Mouse (Mus musculus) hindbrain, embryonic 16.5 days (tissue): ENCODE data around the gene Tgfbrap1. TPM values are rescaled to one million over a fixed set of nuclear protein-coding genes. Genes with fewer than 3 reads are reported as not detected.
"Not testable (repeated sequence)": the region's sequence is repeated elsewhere in the genome, so short reads cannot be mapped to it uniquely, and the experiment has no call there.

Experiments used
- ATAC-seq: fragments of 200-750 bp; cut with Nextera tagmentation; 2 replicates; pipeline ENCODE4 v1.8.0; 2017; ENCODE audit warnings: moderate TSS enrichment, moderate library complexity
- H3K27ac ChIP-seq: fragments of 300-500 bp; sonication (generic); 2 replicates; pipeline ENCODE4 v1.5.1; 2014; ENCODE audit warnings: low read depth, mild to moderate bottlenecking, control low read depth, low read length, moderate library complexity
- H3K27me3 ChIP-seq: fragments of 300-500 bp; sonication (generic); replicated peaks from 2 replicates; pipeline ENCODE4 v1.6.1; 2014; ENCODE audit warnings: low read length; ENCODE audit not compliant: control insufficient read depth, insufficient read depth
- H3K36me3 ChIP-seq: fragments of 300-500 bp; sonication (generic); 2 replicates; pipeline ENCODE4 v1.6.1; 2014; ENCODE audit warnings: mild to moderate bottlenecking, low read length, moderate library complexity, mixed read lengths; ENCODE audit not compliant: control insufficient read depth, insufficient read depth
- H3K4me1 ChIP-seq: fragments of 300-500 bp; sonication (generic); 2 replicates; pipeline ENCODE4 v1.6.1; 2014; ENCODE audit warnings: low read depth, low read length; ENCODE audit not compliant: control insufficient read depth, insufficient read depth
- H3K4me2 ChIP-seq: fragments of 300-500 bp; sonication (generic); 2 replicates; pipeline ENCODE4 v1.6.1; 2014; ENCODE audit warnings: mild to moderate bottlenecking, low read length, control low read depth, moderate library complexity
- H3K4me3 ChIP-seq: fragments of 300-500 bp; sonication (generic); 2 replicates; pipeline ENCODE4 v1.5.1; 2014; ENCODE audit warnings: mild to moderate bottlenecking, low read length, control low read depth, moderate library complexity
- H3K9ac ChIP-seq: fragments of 300-500 bp; sonication (generic); 2 replicates; pipeline ENCODE4 v1.6.1; 2014; ENCODE audit warnings: low read depth, mild to moderate bottlenecking, control low read depth, low read length, moderate library complexity
- H3K9me3 ChIP-seq: fragments of 300-500 bp; sonication (generic); 2 replicates; pipeline ENCODE4 v1.6.1; 2014; ENCODE audit warnings: mild to moderate bottlenecking, low read length, moderate library complexity; ENCODE audit not compliant: control insufficient read depth
- WGBS: fragments of 180-500 bp; shearing (Covaris S2); extraction: QIAGEN DNeasy Blood & Tissue Kit; methylation state at CpG from one replicate; pipeline ENCODE4 v1.1.7; 2014; 5-methylcytosine and 5-hydroxymethylcytosine counted together
- polyA plus RNA-seq: library from polyadenylated mRNA; unstranded; fragments of >200 nt; fragmentation: Nextera tagmentation; extraction: Ambion mirVana; gene quantifications from 2 replicates; pipeline ENCODE4 v1.2.1, GENCODE M21; 2015

Gene Tgfbrap1
- polyA plus RNA-seq, 1 experiment from 2014 or later = 15.6 TPM

DNA sequence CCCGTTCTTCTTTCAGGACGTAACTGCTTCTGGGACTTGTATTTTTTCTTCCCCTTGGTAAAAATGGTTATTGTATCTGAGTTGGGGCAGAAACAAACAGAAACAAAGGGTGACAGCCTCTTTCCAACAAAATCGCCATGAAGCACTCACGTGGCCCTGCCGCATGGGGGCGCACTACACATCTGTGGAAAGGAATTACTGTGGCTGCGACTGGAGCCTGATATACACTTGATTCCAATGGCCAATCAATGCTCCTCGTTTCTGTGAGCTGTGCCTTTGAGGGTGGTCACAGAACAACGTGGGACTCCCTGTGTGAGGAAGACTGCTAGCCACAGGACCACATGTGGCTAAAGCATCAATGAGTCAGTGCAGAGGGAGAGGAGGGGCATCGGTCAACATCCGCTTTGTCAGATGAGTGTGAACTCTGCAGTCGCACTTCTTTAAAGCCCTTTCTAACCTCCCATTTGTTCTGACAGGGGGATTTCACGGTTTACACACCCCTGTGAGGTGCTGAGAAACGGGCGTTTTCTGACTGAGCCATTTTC lies 39.9 kb upstream of the Tgfbrap1 start:
- H3K9ac ChIP-seq = no peak overlapping the region

DNA sequence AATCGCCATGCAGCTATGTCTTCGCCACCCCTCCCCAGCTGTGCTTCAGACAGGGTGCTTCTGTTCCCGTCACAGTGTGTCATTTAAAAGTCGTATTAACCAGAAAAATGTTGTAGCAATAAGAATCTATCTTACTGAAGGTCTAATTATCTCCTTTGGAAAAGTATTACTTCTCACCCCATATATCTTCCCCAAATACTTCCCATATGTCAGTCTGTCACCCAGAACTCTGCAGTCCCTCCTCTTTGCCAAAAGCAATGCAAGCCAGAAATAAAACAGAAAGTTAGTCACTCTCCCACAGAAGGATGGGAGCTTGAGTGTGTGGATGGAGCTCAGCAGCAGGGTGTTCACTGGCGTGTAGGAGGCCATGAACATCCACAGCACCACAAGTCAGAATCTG lies 38.9 kb upstream of the Tgfbrap1 start:
- WGBS = 84% methylated on average over 5 of the region's 5 CpGs

More for the DNA sequence above, 39.9 kb upstream of the Tgfbrap1 start:
- H3K4me2 ChIP-seq = no peak overlapping the region
- ATAC-seq = no peak
- no peaks in the 10 kb centered on the region for H3K4me1 ChIP-seq
- no peaks in the 10 kb centered on the region for H3K27me3 ChIP-seq
- no peak overlapping the region for H3K4me3 ChIP-seq
- no peaks in the 10 kb centered on the region for H3K9me3 ChIP-seq
- H3K27ac ChIP-seq = no peak overlapping the region
- no peaks in the 10 kb centered on the region for H3K36me3 ChIP-seq
- whole genome bisulfite sequencing = 70% methylated on average over 15 of the region's 15 CpGs

DNA sequence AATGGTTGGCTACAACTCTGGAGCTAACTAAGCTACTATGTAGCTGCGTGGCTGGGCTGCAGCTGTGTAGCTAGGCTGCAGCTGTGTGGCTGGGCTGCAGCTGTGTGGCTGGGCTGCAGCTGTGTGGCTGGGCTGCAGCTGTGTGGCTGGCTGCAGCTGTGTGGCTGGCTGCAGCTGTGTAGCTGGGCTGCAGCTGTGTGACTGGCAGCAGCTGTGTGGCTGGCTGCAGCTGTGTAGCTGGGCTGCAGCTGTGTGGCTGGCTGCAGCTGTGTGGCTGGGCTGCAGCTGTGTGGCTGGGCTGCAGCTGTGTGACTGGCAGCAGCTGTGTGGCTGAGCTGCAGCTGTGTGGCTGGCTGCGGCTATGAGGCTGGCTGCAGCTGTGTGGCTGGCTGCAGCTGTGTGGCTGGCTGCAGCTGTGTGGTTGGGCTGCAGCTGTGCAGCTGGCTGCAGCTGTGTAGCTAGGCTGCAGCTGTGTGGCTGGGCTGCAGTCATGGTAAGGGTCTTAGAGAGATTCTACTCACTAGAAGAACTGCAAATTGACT lies 38.1 kb upstream of the Tgfbrap1 start:
- not testable (repeated sequence) for H3K9me3 ChIP-seq, H3K4me1 ChIP-seq, H3K27me3 ChIP-seq, ATAC-seq, H3K4me2 ChIP-seq, H3K9ac ChIP-seq, H3K36me3 ChIP-seq, H3K4me3 ChIP-seq, H3K27ac ChIP-seq
- 82% methylated on average over 2 of the region's 2 CpGs for WGBS

More for the DNA sequence above, 38.9 kb upstream of the Tgfbrap1 start:
- Histone ChIP-seq H3K4me2 (no peak overlapping the region), H3K27me3 (no peaks in the 10 kb centered on the region), H3K9me3 (no peaks in the 10 kb centered on the region), H3K36me3 (no peaks in the 10 kb centered on the region), H3K27ac (no peak overlapping the region), H3K4me3 (no peak overlapping the region), H3K9ac (no peak overlapping the region), H3K4me1 (no peaks in the 10 kb centered on the region)
- no peak for ATAC-seq

DNA sequence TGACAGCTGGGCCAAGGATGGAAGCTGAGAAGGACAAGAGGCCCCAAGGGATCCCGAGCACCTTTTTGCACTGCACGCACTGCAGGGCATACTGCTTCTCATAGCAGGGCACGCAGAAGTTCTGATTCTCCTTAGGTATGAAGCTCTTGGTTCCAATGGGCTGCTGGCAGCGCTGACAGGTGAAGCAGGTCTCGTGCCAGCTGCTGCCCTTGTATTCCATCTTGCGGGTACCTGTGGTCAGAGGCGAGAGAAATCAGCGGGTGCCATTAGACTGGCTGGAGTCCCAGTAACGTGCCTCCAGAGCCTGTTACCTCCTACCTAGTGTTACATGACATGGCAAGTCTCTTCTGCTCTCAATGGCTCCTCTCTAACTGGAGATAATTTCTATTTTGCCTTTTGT lies 33.2 kb upstream of the Tgfbrap1 start:
- H3K4me3 ChIP-seq = no peak overlapping the region
- H3K36me3 ChIP-seq = 0 out of 2 replicates have a peak, but pooled peaks cover 4% of the 10 kb centered on the region
- H3K27ac ChIP-seq = no peak overlapping the region
- ATAC-seq = no peak
- H3K9ac ChIP-seq = no peak overlapping the region
- H3K9me3 ChIP-seq = no peaks in the 10 kb centered on the region
- H3K27me3 ChIP-seq = no peaks in the 10 kb centered on the region
- 91% methylated on average over 9 of the region's 9 CpGs for WGBS
- H3K4me2 ChIP-seq = no peak overlapping the region
- H3K4me1 ChIP-seq = no peaks in the 10 kb centered on the region

DNA sequence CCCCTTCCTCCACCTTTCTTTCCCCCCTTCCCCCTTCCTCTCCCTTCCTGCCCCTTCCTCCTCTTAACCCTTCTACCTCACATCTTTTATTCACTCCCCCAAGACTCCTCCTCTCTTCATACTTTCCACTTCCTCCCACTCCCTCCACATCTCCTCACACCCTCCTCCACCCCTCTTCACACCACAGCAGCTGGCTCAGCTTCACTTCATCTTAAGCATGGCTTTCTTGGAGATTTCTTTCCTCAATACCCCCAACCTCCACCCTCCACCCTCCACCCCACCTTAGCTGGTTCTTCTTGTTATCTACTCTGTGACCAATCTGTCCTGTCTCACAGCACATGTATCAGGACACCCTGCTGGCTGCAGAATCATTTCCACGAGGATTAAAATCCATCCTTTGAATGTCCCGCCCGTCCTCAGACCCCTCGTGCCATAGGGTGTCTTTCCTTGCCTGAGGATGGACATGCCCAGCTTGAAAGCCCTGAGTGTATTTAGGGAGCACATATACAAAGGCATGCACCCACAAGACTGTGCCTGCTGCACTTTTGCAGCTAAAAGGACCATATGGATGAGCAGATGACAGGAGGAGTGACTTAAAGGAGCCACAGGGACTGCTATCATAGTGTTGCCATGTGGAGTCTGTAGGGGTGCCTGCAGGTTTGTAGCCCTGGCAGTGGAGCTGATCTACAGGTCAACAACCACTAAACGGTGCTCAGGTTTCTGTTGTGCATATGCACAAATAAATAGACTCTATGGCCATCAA lies 32.0 kb upstream of the Tgfbrap1 start:
- no peak for ATAC-seq
- H3K27ac ChIP-seq = no peak overlapping the region
- no peak overlapping the region for H3K9ac ChIP-seq
- 75% methylated on average over 5 of the region's 5 CpGs for WGBS
- no peak overlapping the region for H3K4me2 ChIP-seq
- no peaks in the 10 kb centered on the region for H3K4me1 ChIP-seq
- H3K36me3 ChIP-seq = 0 out of 2 replicates have a peak, but pooled peaks cover 4% of the 10 kb centered on the region
- no peak overlapping the region for H3K4me3 ChIP-seq
- H3K27me3 ChIP-seq = no peaks in the 10 kb centered on the region
- H3K9me3 ChIP-seq = no peaks in the 10 kb centered on the region

DNA sequence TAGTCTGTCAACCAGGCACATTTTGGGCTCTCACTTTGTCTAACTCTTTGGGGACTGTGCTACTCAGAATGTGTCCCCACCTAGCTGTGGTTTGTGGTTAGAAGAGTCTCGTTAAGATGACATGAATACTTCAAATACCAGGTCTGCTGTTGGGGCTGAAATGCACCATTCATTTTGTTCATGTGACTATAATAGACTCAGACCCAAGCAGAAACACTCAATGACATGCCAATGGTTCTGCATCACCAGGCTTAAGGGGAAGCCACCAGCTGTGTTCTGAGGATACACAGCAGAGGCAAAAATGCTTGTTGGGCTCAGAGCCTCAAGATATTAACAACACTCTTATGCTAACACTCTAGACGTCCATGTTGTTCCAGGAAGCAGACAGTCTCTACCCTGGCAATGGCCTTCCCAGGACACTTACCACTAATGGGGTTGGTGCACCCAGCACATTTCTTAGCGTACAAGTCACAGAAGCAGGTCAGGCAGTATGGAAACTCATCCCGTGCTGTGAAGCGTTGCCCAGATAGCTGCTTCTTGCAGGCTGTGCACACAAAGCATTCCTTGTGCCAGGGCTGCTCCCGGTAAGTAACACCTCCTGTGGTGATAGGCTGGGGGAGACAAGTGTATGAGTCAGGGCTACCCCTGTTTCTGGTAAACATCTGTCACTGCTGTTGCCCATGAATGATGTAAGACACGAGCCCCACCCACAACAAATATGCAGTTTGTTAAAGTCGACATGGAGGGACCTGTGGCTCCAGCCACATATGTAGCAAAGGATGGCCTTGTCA lies 29.6 kb upstream of the Tgfbrap1 start:
- Histone ChIP-seq H3K36me3 (peaks cover 4% of the 10 kb centered on the region), H3K9me3 (no peaks in the 10 kb centered on the region), H3K9ac (no peak overlapping the region), H3K4me3 (no peak overlapping the region), H3K27ac (no peak overlapping the region), H3K4me1 (no peaks in the 10 kb centered on the region), H3K27me3 (no peaks in the 10 kb centered on the region), H3K4me2 (no peak overlapping the region)
- ATAC-seq = no peak
- 77% methylated on average over 8 of the region's 8 CpGs for WGBS

DNA sequence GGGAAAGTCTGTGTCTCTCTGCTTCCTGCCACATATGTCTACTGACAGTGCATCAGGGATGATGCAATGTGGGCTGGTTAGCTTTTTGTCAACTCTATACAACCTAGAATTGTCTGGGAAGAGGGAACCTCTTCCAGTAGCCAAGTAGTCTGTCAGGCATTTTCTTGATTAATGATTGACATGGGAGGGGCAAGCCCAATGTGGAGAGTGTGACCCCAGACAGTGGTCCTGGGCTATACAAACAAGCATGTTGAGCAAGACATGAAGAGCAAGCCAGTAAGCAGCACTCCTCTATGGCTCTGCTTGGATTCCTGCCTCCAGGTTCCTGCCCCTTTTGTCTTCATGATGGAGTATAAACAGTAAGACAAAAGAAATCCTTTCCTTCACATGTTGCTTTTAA lies 28.8 kb upstream of the Tgfbrap1 start:
- Histone ChIP-seq H3K27me3 (no peaks in the 10 kb centered on the region), H3K9ac (no peak overlapping the region), H3K4me2 (no peak overlapping the region), H3K4me3 (no peak overlapping the region), H3K9me3 (no peaks in the 10 kb centered on the region), H3K4me1 (no peaks in the 10 kb centered on the region), H3K36me3 (peaks cover 4% of the 10 kb centered on the region), H3K27ac (no peak overlapping the region)
- no peak for ATAC-seq

DNA sequence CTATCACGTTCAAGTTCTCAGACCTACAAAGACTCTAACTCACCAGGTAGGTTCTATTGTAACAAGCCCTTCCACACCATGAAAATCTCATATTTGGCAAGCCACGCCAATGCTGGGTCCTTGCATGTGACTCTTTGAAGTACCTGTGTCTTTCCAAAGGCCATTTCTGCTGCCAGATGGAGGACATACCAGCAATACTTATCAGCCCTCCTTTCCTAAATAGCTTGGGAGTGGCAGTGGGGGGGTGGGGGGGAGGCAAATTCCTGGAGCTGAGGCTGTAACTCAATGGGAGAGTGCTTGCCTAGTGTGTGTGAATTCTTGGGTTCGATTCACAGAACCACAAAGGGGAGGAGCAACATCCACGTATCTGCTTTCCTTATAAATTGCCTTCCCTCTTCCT lies 26.3 kb upstream of the Tgfbrap1 start:
- no peak for ATAC-seq
- Histone ChIP-seq H3K4me1 (no peaks in the 10 kb centered on the region), H3K4me2 (no peak overlapping the region), H3K36me3 (peaks cover 6% of the 10 kb centered on the region), H3K9ac (no peak overlapping the region), H3K27me3 (no peaks in the 10 kb centered on the region), H3K4me3 (no peak overlapping the region), H3K9me3 (no peaks in the 10 kb centered on the region), H3K27ac (no peak overlapping the region)
- 84% methylated on average over 4 of the region's 4 CpGs for WGBS

DNA sequence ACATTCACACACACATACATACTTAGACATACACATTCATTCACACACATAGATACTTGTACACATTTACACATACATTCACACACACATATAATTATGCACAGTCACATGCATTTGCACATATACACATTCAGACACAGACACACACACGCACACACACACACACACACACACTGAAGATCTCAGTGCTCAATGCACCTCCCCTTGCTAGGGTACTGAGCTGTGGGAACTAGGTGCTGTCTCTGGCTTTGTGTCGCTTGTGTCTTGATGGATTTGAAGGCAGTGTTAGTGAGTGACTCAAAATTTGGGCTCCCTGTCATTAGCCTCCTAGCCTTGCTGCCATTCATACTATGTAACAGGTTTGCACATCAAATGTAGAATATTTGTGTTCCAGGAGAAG lies 24.2 kb upstream of the Tgfbrap1 start:
- Histone ChIP-seq H3K27ac (no peak overlapping the region), H3K4me1 (no peaks in the 10 kb centered on the region), H3K4me2 (no peak overlapping the region), H3K27me3 (no peaks in the 10 kb centered on the region), H3K4me3 (no peak overlapping the region), H3K36me3 (peaks cover 10% of the 10 kb centered on the region), H3K9ac (no peak overlapping the region), H3K9me3 (no peaks in the 10 kb centered on the region)
- WGBS = 91% methylated on average over 2 of the region's 2 CpGs
- no peak for ATAC-seq
